ENCODE assay signal across 9 mouse cellular contexts in genomic region chr9:8700669-8701068, GRCm38 (mm10).
DNase-seq lines count a peak whose midpoint lies in the region; ATAC-seq and TF ChIP-seq lines count a peak whose summit lies in the region.
"Had no signal": no experiment of that assay in that cellular context is flagged by ENCODE, and none has a peak within 500 bp of the region (broad histone marks: within the 10 kb centered on the region; RNA-seq: fewer than 3 reads in every experiment).

No protein-coding gene starts in this region.

- TF ChIP-seq EP300 in liver, embryonic 14.5 days (IDR thresholded peaks at IDR 0.05; ENCODE audit: low read depth): no peak

- TF ChIP-seq CTCF in liver, embryonic 14.5 days (IDR thresholded peaks at IDR 0.05; ENCODE audit: low read depth): peak; percentile 76

- H3K27me3 ChIP-seq in embryonic facial prominence, embryonic 12.5 days: no peaks in the 10 kb centered on the region
- H3K27me3 ChIP-seq in liver, embryonic 14.5 days (ENCODE audit: control insufficient read depth, insufficient read depth, low read length): no peaks in the 10 kb centered on the region
- H3K27me3 ChIP-seq: embryonic facial prominence, embryonic 15.5 days had no signal

- H3K4me3 ChIP-seq in embryonic facial prominence, embryonic 12.5 days: no peak overlapping the region
- no peak overlapping the region for H3K4me3 ChIP-seq in liver, embryonic 14.5 days (ENCODE audit: insufficient read depth in 1 of 2, low read depth in 2 of 2, low read length in 2 of 2)
- H3K4me3 ChIP-seq: embryonic facial prominence, embryonic 15.5 days had no signal

- no peak overlapping the region for H3K4me2 ChIP-seq in embryonic facial prominence, embryonic 12.5 days (replicated peaks)
- H3K4me2 ChIP-seq in liver, embryonic 14.5 days (ENCODE audit: low read depth): no peak overlapping the region
- H3K4me2 ChIP-seq: embryonic facial prominence, embryonic 15.5 days had no signal

- intact Hi-C loops in heart, postnatal 10 days (cut with DNase I): loop anchor here (1.0 kb wide), 2 partner anchors 264 to 675 kb away; no protein-coding TSS in a partner anchor

- H3K36me3 ChIP-seq in embryonic facial prominence, embryonic 12.5 days: no peaks in the 10 kb centered on the region
- no peaks in the 10 kb centered on the region for H3K36me3 ChIP-seq in liver, embryonic 14.5 days (replicated peaks; ENCODE audit: control insufficient read depth, insufficient read depth, low read depth)
- H3K36me3 ChIP-seq: embryonic facial prominence, embryonic 15.5 days had no signal

- peak; percentile 56; the same call in 1 of the 2 replicates for ATAC-seq in embryonic facial prominence, embryonic 12.5 days (ENCODE audit: insufficient number of reproducible peaks, insufficient read depth, low FRiP score, low TSS enrichment)
- ATAC-seq in liver, embryonic 14.5 days (ENCODE audit: insufficient read depth): no peak

- H3K9ac ChIP-seq in embryonic facial prominence, embryonic 12.5 days: no peak overlapping the region
- no peak overlapping the region for H3K9ac ChIP-seq in liver, embryonic 14.5 days (replicated peaks)
- H3K9ac ChIP-seq: embryonic facial prominence, embryonic 15.5 days had no signal

- 31% methylated on average over 5 of the region's 5 CpGs for WGBS in embryonic facial prominence, embryonic 12.5 days
- 17% methylated on average over 5 of the region's 5 CpGs for WGBS in liver, embryonic 14.5 days (ENCODE audit: insufficient replicate concordance)

- H3K9me3 ChIP-seq in embryonic facial prominence, embryonic 12.5 days: no peaks in the 10 kb centered on the region
- H3K9me3 ChIP-seq in liver, embryonic 14.5 days (ENCODE audit: control insufficient read depth, low read length): no peaks in the 10 kb centered on the region
- H3K9me3 ChIP-seq: embryonic facial prominence, embryonic 15.5 days had no signal

- DNase-seq in B cell, adult 2 months: peak; percentile 7 to 13
- DNase-seq in adrenal gland, postnatal 4 days (ENCODE audit: low spot score in 2 of 2): peak; percentile 38 to 60
- peak; percentile 75 to 84 for DNase-seq in heart, postnatal 10 days
- peak; percentile 68 to 86 for DNase-seq in kidney, postnatal 36 days
- DNase-seq in liver, embryonic 14.5 days (ENCODE audit: low read depth in 3 of 3, low spot score in 3 of 3): peak; percentile 10 to 17 (median 12)
- peak; percentile 64 for DNase-seq in ovary, adult 18-20 months (ENCODE audit: low spot score)
- DNase-seq in urinary bladder, adult 2 months (ENCODE audit: low spot score): peak; percentile 33

- H3K27ac ChIP-seq in embryonic facial prominence, embryonic 12.5 days: no peak overlapping the region
- H3K27ac ChIP-seq in liver, embryonic 14.5 days: no peak overlapping the region
- H3K27ac ChIP-seq: embryonic facial prominence, embryonic 15.5 days had no signal

- no peaks in the 10 kb centered on the region for H3K4me1 ChIP-seq in embryonic facial prominence, embryonic 12.5 days
- H3K4me1 ChIP-seq in liver, embryonic 14.5 days (replicated peaks; ENCODE audit: control insufficient read depth in 2 of 2, insufficient read depth in 2 of 2, low read length in 1 of 2): no peaks in the 10 kb centered on the region
- H3K4me1 ChIP-seq: embryonic facial prominence, embryonic 15.5 days had no signal

Comparison
In these comparisons a context has a peak if more than half of its experiments do, and no peak if none do; other contexts are left out.
1. DNase-seq: peak in every context shown above with its lines; median percentile 80 in heart, postnatal 10 days; 77 in kidney, postnatal 36 days; 64 in ovary, adult 18-20 months; 49 in adrenal gland, postnatal 4 days; 33 in urinary bladder, adult 2 months; 12 in liver, embryonic 14.5 days; 10 in B cell, adult 2 months.